Mouse (Mus musculus) A20 (cell line): ENCODE measurements at regions not wholly inside any gene's neighbourhood (a gene's known extent, or its start where the extent isn't known, plus 50 kb on each side); places are given as distances from the start of the nearest gene placed in this dataset.

Experiments used
- DNase-seq: peaks from one replicate; pipeline ENCODE4 v3.0.0-alpha.2; 2011; ENCODE audit warnings: low read depth, low spot score

DNA sequence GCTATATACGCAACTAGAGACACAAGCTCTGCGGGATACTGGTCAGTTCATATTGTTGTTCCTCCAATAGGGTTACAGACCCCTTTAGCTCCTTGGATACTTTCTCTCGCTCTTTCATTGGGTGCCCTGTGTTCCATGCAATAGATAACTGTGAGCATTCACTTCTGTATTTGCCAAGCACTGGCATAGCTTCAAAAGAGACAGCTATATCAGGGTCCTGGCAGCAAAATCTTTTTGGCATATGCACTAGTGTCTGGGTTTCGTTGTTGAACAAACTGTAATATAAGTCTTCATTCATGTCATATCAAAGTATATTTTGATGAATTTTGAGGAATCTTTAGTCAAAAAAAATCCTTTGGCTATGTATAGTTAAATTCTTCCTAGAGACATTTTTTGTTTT, 307.0 kb upstream of the Cdh7 start:
- no peak for DNase-seq

DNA sequence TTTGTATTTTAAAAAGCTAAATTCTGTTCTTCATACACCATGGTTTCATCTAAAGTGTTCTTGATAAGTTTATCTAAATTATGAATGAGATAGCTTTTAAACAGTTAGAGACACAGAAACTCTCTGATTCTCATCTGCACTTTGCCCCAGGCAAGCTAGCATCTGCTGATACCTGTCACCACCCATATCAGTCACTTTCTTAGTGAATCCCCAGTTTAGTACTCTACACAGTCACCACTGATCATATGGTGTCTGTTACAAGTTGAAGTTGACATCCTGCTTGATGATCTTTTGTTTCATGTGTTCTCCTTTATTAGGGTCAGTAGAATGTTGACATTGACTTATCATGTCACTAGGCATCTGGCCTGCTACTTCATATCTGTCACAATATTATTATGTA, 259.8 kb upstream of the Cdh7 start:
- peak; percentile 0 for DNase-seq

DNA sequence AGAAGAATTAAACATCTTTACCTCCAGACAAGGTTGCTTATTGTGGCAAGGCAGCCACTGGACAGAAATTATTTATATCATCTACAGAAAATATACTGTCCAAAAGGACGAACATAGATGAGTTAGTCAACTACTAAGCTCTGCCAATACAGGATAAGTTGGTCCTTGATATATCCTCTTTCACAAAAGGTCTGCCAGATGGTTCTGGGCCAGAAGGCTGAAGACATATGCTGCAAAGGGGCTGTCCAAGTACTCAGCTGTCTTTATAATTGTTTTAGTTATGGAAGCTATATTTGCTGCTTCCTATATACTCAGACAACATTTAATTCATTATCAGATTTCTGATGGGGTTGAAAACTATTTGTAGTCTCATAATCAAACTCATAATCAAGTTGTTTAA, 246.2 kb upstream of the Cdh7 start:
- DNase-seq: no peak
